Mouse (Mus musculus) spleen, adult 2 months (tissue): ENCODE data around the gene Fbn1. TPM values are rescaled to one million over a fixed set of nuclear protein-coding genes. Genes with fewer than 3 reads are reported as not detected.

ENCODE experiments used
- DNase-seq, 2 experiments: peaks; one replicate each; pipeline versions ENCODE4 v3.0.0 to v3.0.0-alpha.2; 2012 to 2021; ENCODE audit warnings: low spot score in 2 of 2, low read depth in 1 of 2
- H3K27ac ChIP-seq: fragments of 200-500 bp; 2 replicates; pipeline ENCODE4 v1.5.1; 2012; ENCODE audit warnings: low read length, inconsistent platforms; ENCODE audit not compliant: insufficient read depth
- H3K27me3 ChIP-seq: fragments of 200-500 bp; 2 replicates; pipeline ENCODE4 v1.6.1; 2012; ENCODE audit warnings: mild to moderate bottlenecking, moderate library complexity, low read length, inconsistent platforms; ENCODE audit not compliant: control insufficient read depth, insufficient read depth
- H3K36me3 ChIP-seq: fragments of 200-500 bp; 2 replicates; pipeline ENCODE4 v1.6.1; 2012; ENCODE audit warnings: mild to moderate bottlenecking, low read length, inconsistent platforms; ENCODE audit not compliant: control insufficient read depth, insufficient read depth
- H3K4me1 ChIP-seq: fragments of 200-500 bp; 2 replicates; pipeline ENCODE4 v1.6.1; 2011; ENCODE audit warnings: inconsistent platforms; ENCODE audit not compliant: control insufficient read depth, insufficient read depth, insufficient read length
- H3K4me3 ChIP-seq: fragments of 200-500 bp; 2 replicates; pipeline ENCODE4 v1.5.1; 2011; ENCODE audit warnings: mild to moderate bottlenecking, inconsistent platforms; ENCODE audit not compliant: insufficient read depth, insufficient read length; ENCODE audit errors: extremely low read depth
- CTCF ChIP-seq: fragments of 200-500 bp; IDR thresholded peaks from 2 replicates; pipeline ENCODE4 v1.5.1; 2011; ENCODE audit warnings: mild to moderate bottlenecking, inconsistent platforms; ENCODE audit not compliant: insufficient read depth, insufficient read length, insufficient replicate concordance; ENCODE audit errors: extremely low read depth
- POLR2A ChIP-seq: fragments of 200-500 bp; IDR thresholded peaks from 2 replicates; pipeline ENCODE4 v1.6.1; 2011; ENCODE audit warnings: low read depth, low read length, inconsistent platforms
- WGBS: fragments of 180-500 bp; shearing (Covaris S2); methylation state at CpG from one replicate; pipeline ENCODE4 v1.1.7; 2018; 5-methylcytosine and 5-hydroxymethylcytosine counted together
- polyA plus RNA-seq: library from polyadenylated mRNA; depleted of rRNA; stranded (reverse); fragments of >200 nt; gene quantifications from 2 replicates; pipeline ENCODE4 v1.2.3, GENCODE M21; 2012

The Fbn1 gene
- polyA plus RNA-seq, 1 experiment, result 3.1 TPM

DNA sequence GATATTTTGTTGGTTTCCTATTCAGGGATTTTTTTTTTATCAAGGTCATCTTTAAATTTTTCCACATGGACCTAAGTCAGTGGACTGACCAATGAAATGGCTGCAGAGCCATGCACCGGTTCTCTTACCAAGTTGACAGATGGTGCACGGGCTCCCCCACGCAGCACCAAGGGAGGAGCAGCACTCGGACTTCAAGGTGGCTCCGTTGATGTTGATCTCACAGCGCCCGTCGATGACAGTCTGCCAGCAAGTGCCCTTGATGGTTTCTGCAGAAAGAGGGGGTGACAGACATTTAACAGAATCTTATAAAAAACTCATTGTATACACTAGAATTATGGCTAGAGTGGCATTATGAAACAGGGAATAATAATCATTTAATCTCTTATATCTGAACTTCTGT, 138.1 kb downstream of the Fbn1 start:
- H3K27ac ChIP-seq, result no peak overlapping the region
- H3K36me3 ChIP-seq, result no peaks in the 10 kb centered on the region
- no peak for TF ChIP-seq CTCF
- no peak for TF ChIP-seq POLR2A
- H3K4me1 ChIP-seq, result no peaks in the 10 kb centered on the region
- 95% methylated on average over 8 of the region's 8 CpGs for WGBS
- no peak for DNase-seq
- no peaks in the 10 kb centered on the region for H3K27me3 ChIP-seq
- no peak overlapping the region for H3K4me3 ChIP-seq

DNA sequence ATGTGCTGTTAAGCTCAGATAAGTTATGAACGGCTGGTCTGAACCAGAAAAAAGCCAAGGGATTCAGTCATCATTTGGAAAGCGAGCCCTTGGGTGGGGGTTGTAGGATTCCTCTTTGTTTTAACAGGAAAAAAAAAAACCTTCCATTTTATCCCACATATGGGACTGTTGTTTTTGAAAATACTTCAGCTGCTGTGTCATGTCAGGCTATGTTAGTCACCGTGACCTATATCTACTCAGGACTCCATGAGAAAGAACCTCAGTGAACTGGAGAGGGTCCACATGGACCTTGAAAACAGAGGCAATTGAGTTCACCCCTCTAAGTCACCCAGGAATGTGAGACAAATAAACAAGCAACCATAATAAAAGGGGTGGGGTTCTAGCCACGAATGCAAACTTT, 139.2 kb downstream of the Fbn1 start:
- no peaks in the 10 kb centered on the region for H3K27me3 ChIP-seq
- no peaks in the 10 kb centered on the region for H3K4me1 ChIP-seq
- no peak overlapping the region for H3K4me3 ChIP-seq
- DNase-seq, result no peak
- H3K36me3 ChIP-seq, result no peaks in the 10 kb centered on the region
- 83% methylated on average over 4 of the region's 4 CpGs for WGBS
- H3K27ac ChIP-seq, result no peak overlapping the region
- TF ChIP-seq CTCF, result no peak
- no peak for TF ChIP-seq POLR2A

DNA sequence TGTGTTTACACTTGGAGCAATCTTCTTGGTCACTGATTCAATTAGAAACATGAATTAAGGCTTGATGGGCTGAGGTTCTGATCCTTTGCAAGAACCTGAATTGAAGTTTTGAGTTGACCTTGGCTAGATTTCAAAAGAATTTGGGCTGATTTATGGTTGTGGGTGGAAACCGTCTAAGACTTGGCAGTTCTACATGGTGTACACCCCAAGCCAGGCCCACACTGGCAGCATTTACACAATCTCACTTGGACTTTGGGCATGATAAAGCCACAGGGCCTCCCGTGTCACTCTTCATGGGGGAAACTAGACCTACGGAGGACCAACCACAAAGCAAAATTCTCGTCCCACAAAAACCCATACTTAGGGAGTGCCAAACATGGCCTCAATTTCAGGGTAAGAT, 146.1 kb downstream of the Fbn1 start:
- Histone ChIP-seq H3K4me1 (peaks cover under 1% of the 10 kb centered on the region; the same call in 1 of the 2 replicates), H3K4me3 (no peak overlapping the region), H3K27me3 (no peaks in the 10 kb centered on the region), H3K36me3 (no peaks in the 10 kb centered on the region), H3K27ac (no peak overlapping the region)
- 44% methylated on average over 4 of the region's 4 CpGs for WGBS
- TF ChIP-seq CTCF (no peak), POLR2A (no peak)
- no peak for DNase-seq

- TF ChIP-seq CTCF (no peak), POLR2A (no peak)
Observed at GRCm38 (mm10) chr2:125356486-125356885, 151.3 kb downstream of the Fbn1 start.

DNA sequence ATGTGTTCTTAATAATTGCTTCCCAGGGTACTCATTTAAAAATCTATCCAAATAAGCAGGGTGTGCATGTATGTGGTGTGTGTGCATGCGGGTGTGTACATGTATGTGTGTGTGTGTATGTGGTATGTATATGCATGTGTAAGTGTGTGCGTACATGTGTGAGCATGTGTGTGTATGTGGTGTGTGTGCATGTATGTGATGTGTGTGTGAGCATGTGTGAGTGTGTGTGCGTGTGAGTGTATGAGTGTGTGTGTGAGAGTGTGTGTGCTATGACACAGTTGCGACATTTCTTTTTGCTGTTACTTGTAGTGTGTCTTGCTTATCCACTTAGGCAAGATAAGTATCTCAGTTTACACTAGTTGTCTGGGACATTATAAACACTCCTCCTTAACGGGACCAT, 151.7 kb downstream of the Fbn1 start:
- TF ChIP-seq POLR2A, result no peak
- no peak for TF ChIP-seq CTCF
- DNase-seq, result no peak
- Histone ChIP-seq H3K36me3 (no peaks in the 10 kb centered on the region), H3K4me1 (peaks cover 4% of the 10 kb centered on the region; the same call in 1 of the 2 replicates), H3K4me3 (no peak overlapping the region), H3K27ac (no peak overlapping the region), H3K27me3 (no peaks in the 10 kb centered on the region)
- WGBS, result 86% methylated on average over 5 of the region's 5 CpGs

More at GRCm38 (mm10) chr2:125356486-125356885, 151.3 kb downstream of the Fbn1 start:
- Histone ChIP-seq H3K4me3 (no peak overlapping the region), H3K27ac (no peak overlapping the region), H3K4me1 (peaks cover 4% of the 10 kb centered on the region; the same call in 1 of the 2 replicates), H3K36me3 (no peaks in the 10 kb centered on the region), H3K27me3 (no peaks in the 10 kb centered on the region)
- DNase-seq, result no peak
- WGBS, result 40% methylated on average over 3 of the region's 3 CpGs

GRCm38 (mm10) chr2:125355216-125355971, 152.4 kb downstream of the Fbn1 start:
- Histone ChIP-seq H3K27ac (no peak overlapping the region), H3K4me3 (no peak overlapping the region), H3K36me3 (no peaks in the 10 kb centered on the region), H3K4me1 (peaks cover 4% of the 10 kb centered on the region; the same call in 1 of the 2 replicates), H3K27me3 (no peaks in the 10 kb centered on the region)
- DNase-seq, result no peak
- TF ChIP-seq POLR2A, result no peak
- TF ChIP-seq CTCF, result no peak
- 88% methylated on average over 11 of the region's 11 CpGs for WGBS

DNA sequence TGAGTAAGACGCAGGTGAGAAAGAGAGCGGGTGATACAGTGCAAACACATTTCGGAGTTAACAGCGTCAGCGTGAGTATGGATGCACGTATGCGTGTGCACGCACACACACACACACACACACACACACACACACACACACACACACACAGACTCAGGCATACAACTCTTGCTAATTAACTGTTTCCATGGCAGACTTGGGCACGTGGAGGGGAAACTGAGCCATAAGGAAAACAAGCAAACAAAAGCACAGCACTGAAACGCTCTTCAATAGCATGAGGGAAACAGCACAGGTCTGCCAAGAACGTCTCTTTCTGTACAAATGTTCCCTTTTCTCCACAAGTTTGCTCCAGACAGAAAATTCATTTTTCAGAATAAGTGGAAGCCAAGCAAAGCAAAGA, 153.2 kb downstream of the Fbn1 start:
- H3K36me3 ChIP-seq, result no peaks in the 10 kb centered on the region
- no peak overlapping the region for H3K4me3 ChIP-seq
- TF ChIP-seq POLR2A (no peak), CTCF (no peak)
- no peaks in the 10 kb centered on the region for H3K27me3 ChIP-seq
- WGBS, result 89% methylated on average over 11 of the region's 11 CpGs
- DNase-seq, result no peak
- peaks cover 4% of the 10 kb centered on the region; the same call in 1 of the 2 replicates for H3K4me1 ChIP-seq
- no peak overlapping the region for H3K27ac ChIP-seq
